Mouse (Mus musculus): ENCODE data around the gene Nxpe2. TPM values are rescaled to one million over a fixed set of nuclear protein-coding genes. Genes with fewer than 3 reads are reported as not detected.
A peak's percentile ranks its signal among the peaks of the same experiment; 100 is the strongest.

The Nxpe2 gene
- polyA plus RNA-seq, 1 experiment from 2014 or later = 1.7 TPM

GRCm38 (mm10) chr9:48354793-48355192 lies 1.5 kb upstream of the Nxpe2 start:
- 50% methylated on average over 3 of the region's 3 CpGs for WGBS
- no peak overlapping the region for H3K9ac ChIP-seq (ENCODE audit: low read length)
- no peak overlapping the region for H3K4me3 ChIP-seq (ENCODE audit: low read depth, low read length)
- no peak overlapping the region for H3K4me2 ChIP-seq
- ATAC-seq (ENCODE audit: low FRiP score) (no peak), DNase-seq (ENCODE audit: low spot score, missing footprints) (peak; percentile 95)
- H3K27me3 ChIP-seq (ENCODE audit: control insufficient read depth, insufficient read depth, low read length) = no peaks in the 10 kb centered on the region
- no peaks in the 10 kb centered on the region for H3K36me3 ChIP-seq (ENCODE audit: control insufficient read depth, insufficient read depth, low read length)
- H3K4me1 ChIP-seq (ENCODE audit: control insufficient read depth, insufficient read depth, low read length) = no peaks in the 10 kb centered on the region
- H3K9me3 ChIP-seq (ENCODE audit: control insufficient read depth, low read length) = no peaks in the 10 kb centered on the region
- H3K27ac ChIP-seq (ENCODE audit: low read depth, low read length) = no peak overlapping the region

- H3K9ac ChIP-seq (ENCODE audit: low read length) = no peak overlapping the region
- WGBS = 69% methylated on average over 4 of the region's 4 CpGs
Measured at GRCm38 (mm10) chr9:48354122-48354521, 868 bp upstream of the Nxpe2 start.

GRCm38 (mm10) chr9:48345866-48346265 lies 7.4 kb downstream of the Nxpe2 start:
- ATAC-seq (ENCODE audit: low FRiP score) (no peak), DNase-seq (ENCODE audit: low spot score, missing footprints) (peak; percentile 45)
- WGBS = 96% methylated on average over 3 of the region's 3 CpGs
- no peak overlapping the region for H3K4me2 ChIP-seq
- H3K27me3 ChIP-seq (ENCODE audit: control insufficient read depth, insufficient read depth, low read length) = no peaks in the 10 kb centered on the region
- H3K27ac ChIP-seq (ENCODE audit: low read depth, low read length) = no peak overlapping the region
- no peaks in the 10 kb centered on the region for H3K36me3 ChIP-seq (ENCODE audit: control insufficient read depth, insufficient read depth, low read length)
- H3K4me3 ChIP-seq (ENCODE audit: low read depth, low read length) = no peak overlapping the region
- H3K9me3 ChIP-seq (ENCODE audit: control insufficient read depth, low read length) = no peaks in the 10 kb centered on the region
- H3K9ac ChIP-seq (ENCODE audit: low read length) = no peak overlapping the region
- H3K4me1 ChIP-seq (ENCODE audit: control insufficient read depth, insufficient read depth, low read length) = no peaks in the 10 kb centered on the region

More at GRCm38 (mm10) chr9:48354122-48354521, 868 bp upstream of the Nxpe2 start:
- Histone ChIP-seq H3K27me3 (ENCODE audit: control insufficient read depth, insufficient read depth, low read length) (no peaks in the 10 kb centered on the region), H3K4me1 (ENCODE audit: control insufficient read depth, insufficient read depth, low read length) (no peaks in the 10 kb centered on the region), H3K4me3 (ENCODE audit: low read depth, low read length) (no peak overlapping the region), H3K27ac (ENCODE audit: low read depth, low read length) (no peak overlapping the region), H3K9me3 (ENCODE audit: control insufficient read depth, low read length) (no peaks in the 10 kb centered on the region), H3K36me3 (ENCODE audit: control insufficient read depth, insufficient read depth, low read length) (no peaks in the 10 kb centered on the region), H3K4me2 (no peak overlapping the region)
- DNase-seq (ENCODE audit: low spot score, missing footprints) = peak; percentile 80
- ATAC-seq (ENCODE audit: low FRiP score) = no peak

GRCm38 (mm10) chr9:48345456-48345855 lies 7.8 kb downstream of the Nxpe2 start:
- H3K4me3 ChIP-seq (ENCODE audit: low read depth, low read length) = no peak overlapping the region
- ATAC-seq (ENCODE audit: low FRiP score) (no peak), DNase-seq (ENCODE audit: low spot score, missing footprints) (peak; percentile 70)
- H3K27me3 ChIP-seq (ENCODE audit: control insufficient read depth, insufficient read depth, low read length) = no peaks in the 10 kb centered on the region
- no peaks in the 10 kb centered on the region for H3K4me1 ChIP-seq (ENCODE audit: control insufficient read depth, insufficient read depth, low read length)
- no peak overlapping the region for H3K4me2 ChIP-seq
- no peak overlapping the region for H3K9ac ChIP-seq (ENCODE audit: low read length)
- 86% methylated on average over 9 of the region's 9 CpGs for WGBS
- no peaks in the 10 kb centered on the region for H3K9me3 ChIP-seq (ENCODE audit: control insufficient read depth, low read length)
- no peaks in the 10 kb centered on the region for H3K36me3 ChIP-seq (ENCODE audit: control insufficient read depth, insufficient read depth, low read length)
- no peak overlapping the region for H3K27ac ChIP-seq (ENCODE audit: low read depth, low read length)

- ATAC-seq (ENCODE audit: low FRiP score) = no peak
Measured at GRCm38 (mm10) chr9:48340708-48341380, 12.4 kb downstream of the Nxpe2 start.

GRCm38 (mm10) chr9:48339563-48339962 lies 13.7 kb downstream of the Nxpe2 start:
- Histone ChIP-seq H3K4me2 (no peak overlapping the region), H3K4me1 (ENCODE audit: control insufficient read depth, insufficient read depth, low read length) (no peaks in the 10 kb centered on the region), H3K36me3 (ENCODE audit: control insufficient read depth, insufficient read depth, low read length) (no peaks in the 10 kb centered on the region), H3K9ac (ENCODE audit: low read length) (no peak overlapping the region), H3K9me3 (ENCODE audit: control insufficient read depth, low read length) (no peaks in the 10 kb centered on the region), H3K4me3 (ENCODE audit: low read depth, low read length) (no peak overlapping the region), H3K27me3 (ENCODE audit: control insufficient read depth, insufficient read depth, low read length) (no peaks in the 10 kb centered on the region), H3K27ac (ENCODE audit: low read depth, low read length) (no peak overlapping the region)
- ATAC-seq (ENCODE audit: low FRiP score) = no peak
- WGBS = 59% methylated on average over 5 of the region's 5 CpGs
- no peak for DNase-seq (ENCODE audit: low spot score, missing footprints)

More at GRCm38 (mm10) chr9:48340708-48341380, 12.4 kb downstream of the Nxpe2 start:
- Histone ChIP-seq H3K4me2 (no peak overlapping the region), H3K27ac (ENCODE audit: low read depth, low read length) (no peak overlapping the region), H3K9me3 (ENCODE audit: control insufficient read depth, low read length) (no peaks in the 10 kb centered on the region), H3K36me3 (ENCODE audit: control insufficient read depth, insufficient read depth, low read length) (no peaks in the 10 kb centered on the region), H3K27me3 (ENCODE audit: control insufficient read depth, insufficient read depth, low read length) (no peaks in the 10 kb centered on the region), H3K4me3 (ENCODE audit: low read depth, low read length) (no peak overlapping the region), H3K4me1 (ENCODE audit: control insufficient read depth, insufficient read depth, low read length) (no peaks in the 10 kb centered on the region), H3K9ac (ENCODE audit: low read length) (no peak overlapping the region)
- peak; percentile 79 for DNase-seq (ENCODE audit: low spot score, missing footprints)
- 86% methylated on average over 10 of the region's 10 CpGs for WGBS

GRCm38 (mm10) chr9:48338783-48339455 lies 14.3 kb downstream of the Nxpe2 start:
- H3K9ac ChIP-seq (ENCODE audit: low read length) = no peak overlapping the region
- no peaks in the 10 kb centered on the region for H3K36me3 ChIP-seq (ENCODE audit: control insufficient read depth, insufficient read depth, low read length)
- H3K4me1 ChIP-seq (ENCODE audit: control insufficient read depth, insufficient read depth, low read length) = no peaks in the 10 kb centered on the region
- WGBS = 79% methylated on average over 4 of the region's 4 CpGs
- H3K9me3 ChIP-seq (ENCODE audit: control insufficient read depth, low read length) = no peaks in the 10 kb centered on the region
- DNase-seq (ENCODE audit: low spot score, missing footprints) (peak; percentile 26), ATAC-seq (ENCODE audit: low FRiP score) (no peak)
- no peak overlapping the region for H3K4me3 ChIP-seq (ENCODE audit: low read depth, low read length)
- no peaks in the 10 kb centered on the region for H3K27me3 ChIP-seq (ENCODE audit: control insufficient read depth, insufficient read depth, low read length)
- H3K4me2 ChIP-seq = no peak overlapping the region
- H3K27ac ChIP-seq (ENCODE audit: low read depth, low read length) = no peak overlapping the region

- WGBS = 93% methylated on average over 7 of the region's 7 CpGs
- ATAC-seq (ENCODE audit: low FRiP score) (no peak), DNase-seq (ENCODE audit: low spot score, missing footprints) (no peak)
- Histone ChIP-seq H3K9ac (ENCODE audit: low read length) (no peak overlapping the region), H3K36me3 (ENCODE audit: control insufficient read depth, insufficient read depth, low read length) (no peaks in the 10 kb centered on the region), H3K9me3 (ENCODE audit: control insufficient read depth, low read length) (no peaks in the 10 kb centered on the region), H3K27ac (ENCODE audit: low read depth, low read length) (no peak overlapping the region), H3K4me1 (ENCODE audit: control insufficient read depth, insufficient read depth, low read length) (no peaks in the 10 kb centered on the region), H3K4me2 (no peak overlapping the region), H3K27me3 (ENCODE audit: control insufficient read depth, insufficient read depth, low read length) (no peaks in the 10 kb centered on the region), H3K4me3 (ENCODE audit: low read depth, low read length) (no peak overlapping the region)
Measured at GRCm38 (mm10) chr9:48329597-48329996, 23.7 kb downstream of the Nxpe2 start.

GRCm38 (mm10) chr9:48326338-48326737 lies 26.9 kb downstream of the Nxpe2 start:
- no peak overlapping the region for H3K9ac ChIP-seq (ENCODE audit: low read length)
- no peaks in the 10 kb centered on the region for H3K9me3 ChIP-seq (ENCODE audit: control insufficient read depth, low read length)
- H3K27ac ChIP-seq (ENCODE audit: low read depth, low read length) = no peak overlapping the region
- H3K4me2 ChIP-seq = no peak overlapping the region
- 96% methylated on average over 9 of the region's 9 CpGs for WGBS
- H3K4me3 ChIP-seq (ENCODE audit: low read depth, low read length) = no peak overlapping the region
- H3K36me3 ChIP-seq (ENCODE audit: control insufficient read depth, insufficient read depth, low read length) = no peaks in the 10 kb centered on the region
- H3K4me1 ChIP-seq (ENCODE audit: control insufficient read depth, insufficient read depth, low read length) = no peaks in the 10 kb centered on the region
- ATAC-seq (ENCODE audit: low FRiP score) = no peak
- no peak for DNase-seq (ENCODE audit: low spot score, missing footprints)
- no peaks in the 10 kb centered on the region for H3K27me3 ChIP-seq (ENCODE audit: control insufficient read depth, insufficient read depth, low read length)
